Mouse (Mus musculus): ENCODE results near the gene Cyp2d22.

DNA sequence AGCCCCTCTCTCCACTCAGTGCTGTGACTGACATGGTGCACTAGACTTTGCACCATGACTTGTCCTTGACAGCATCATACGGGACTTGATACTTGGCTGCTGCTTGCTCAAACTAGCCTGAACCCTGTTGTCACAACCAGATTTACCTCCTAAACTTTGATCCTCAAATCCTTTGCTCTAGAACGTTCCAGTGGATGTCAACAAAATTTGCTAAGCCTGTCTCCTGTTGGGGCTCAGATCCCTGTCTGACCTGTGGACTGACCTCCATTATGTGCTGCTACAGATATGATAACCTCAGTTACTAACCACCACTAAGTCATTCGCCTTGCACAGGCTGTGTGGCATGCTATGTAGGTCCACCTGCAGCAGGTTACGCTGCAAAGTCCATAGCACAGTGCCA, 42.9 kb upstream of the Cyp2d22 start:
- TF ChIP-seq CTCF (IDR thresholded peaks at IDR 0.05; ENCODE audit: low read depth) (no peak), EP300 (optimal IDR thresholded peaks at IDR 0.05) (no peak)
